Mouse (Mus musculus) limb, embryonic 11.5 days (tissue): ENCODE measurements at regions not wholly inside any gene's neighbourhood (a gene's known extent, or its start where the extent isn't known, plus 50 kb on each side); places are given as distances from the start of the nearest gene placed in this dataset.

Experiments
- ATAC-seq: fragments of 200-750 bp; cut with Nextera tagmentation; 2 replicates; pipeline ENCODE4 v1.8.0; 2017; ENCODE audit warnings: low read depth; ENCODE audit not compliant: insufficient number of reproducible peaks, low FRiP score, low TSS enrichment
- DNase-seq: peaks from one replicate; pipeline ENCODE4 v3.0.0-alpha.2; 2015; ENCODE audit warnings: low spot score
- H3K27ac ChIP-seq: fragments of 300-500 bp; sonication (generic); replicated peaks from 2 replicates; pipeline ENCODE4 v1.5.1; 2014; ENCODE audit warnings: low read depth, mild to moderate bottlenecking, low read length
- H3K27me3 ChIP-seq: fragments of 300-500 bp; sonication (generic); 2 replicates; pipeline ENCODE4 v1.6.1; 2014; ENCODE audit warnings: mild to moderate bottlenecking, low read length, mixed read lengths; ENCODE audit not compliant: control insufficient read depth, insufficient read depth
- H3K36me3 ChIP-seq: fragments of 300-500 bp; sonication (generic); 2 replicates; pipeline ENCODE4 v1.6.1; 2014; ENCODE audit warnings: mild to moderate bottlenecking, low read length, moderate library complexity, mixed read lengths; ENCODE audit not compliant: control insufficient read depth, insufficient read depth
- H3K4me1 ChIP-seq: fragments of 300-500 bp; sonication (generic); 2 replicates; pipeline ENCODE4 v1.6.1; 2014; ENCODE audit warnings: low read length, mixed read lengths; ENCODE audit not compliant: control insufficient read depth, insufficient read depth
- H3K4me2 ChIP-seq: fragments of 300-500 bp; sonication (generic); 2 replicates; pipeline ENCODE4 v1.6.1; 2014; ENCODE audit warnings: low read depth, mild to moderate bottlenecking, moderate library complexity; ENCODE audit not compliant: severe bottlenecking
- H3K4me3 ChIP-seq: fragments of 300-500 bp; sonication (generic); 2 replicates; pipeline ENCODE4 v1.5.1; 2014; ENCODE audit warnings: low read depth, low read length
- H3K9ac ChIP-seq: fragments of 300-500 bp; sonication (generic); 2 replicates; pipeline ENCODE4 v1.6.1; 2014; ENCODE audit warnings: mild to moderate bottlenecking, low read length
- H3K9me3 ChIP-seq: fragments of 300-500 bp; sonication (generic); 2 replicates; pipeline ENCODE4 v1.6.1; 2016; ENCODE audit warnings: low read length; ENCODE audit not compliant: control insufficient read depth
- WGBS: fragments of 180-500 bp; shearing (Covaris S2); extraction: QIAGEN DNeasy Blood & Tissue Kit; methylation state at CpG from one replicate; pipeline ENCODE4 v1.1.7; 2014; 5-methylcytosine and 5-hydroxymethylcytosine counted together

DNA sequence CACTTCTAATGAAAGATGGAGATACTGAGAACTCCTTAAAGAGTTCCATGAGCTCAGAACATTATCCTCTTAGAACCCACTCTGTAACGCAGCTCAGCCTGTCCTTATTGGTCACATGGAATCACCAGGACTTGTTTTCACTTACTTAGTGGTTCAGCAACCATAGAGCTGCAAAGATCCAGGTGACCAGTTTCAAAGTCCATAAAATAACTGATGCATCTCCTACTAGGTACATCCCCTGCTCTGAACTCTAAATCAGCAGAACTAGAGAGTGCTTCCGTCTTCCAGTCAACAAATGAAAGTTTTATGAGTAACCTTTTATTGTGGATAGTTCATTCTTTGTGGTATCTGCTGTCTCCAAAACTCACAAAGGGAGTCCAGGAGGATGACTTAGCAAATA is 153.9 kb downstream of the Atp6v1g3 start:
- ATAC-seq = no peak
- no peaks in the 10 kb centered on the region for H3K27me3 ChIP-seq

More for the DNA sequence above, 153.9 kb downstream of the Atp6v1g3 start:
- Histone ChIP-seq H3K9me3 (no peaks in the 10 kb centered on the region), H3K4me3 (no peak overlapping the region), H3K27ac (no peak overlapping the region), H3K4me2 (no peak overlapping the region), H3K9ac (no peak overlapping the region), H3K4me1 (no peaks in the 10 kb centered on the region), H3K36me3 (no peaks in the 10 kb centered on the region)
- no peak for DNase-seq
- WGBS = 87% methylated on average over 2 of the region's 2 CpGs
